Mouse (Mus musculus) cerebellum, adult 11 months (tissue): ENCODE results near the gene Insr.
"Not testable (repeated sequence)": the region's sequence is repeated elsewhere in the genome, so short reads cannot be mapped to it uniquely, and the experiment has no call there.

ENCODE experiments used
- DNase-seq: peaks from one replicate; pipeline ENCODE4 v3.0.0; 2022

The Insr gene

GRCm38 (mm10) chr8:3179930-3180329 is 99.5 kb downstream of the Insr start:
- DNase-seq: no peak

- no peak for DNase-seq
These were observed 102.0 kb downstream of the Insr start for GRCm38 (mm10) chr8:3177440-3177839.

GRCm38 (mm10) chr8:3172246-3172645 is 107.2 kb downstream of the Insr start:
- no peak for DNase-seq

GRCm38 (mm10) chr8:3146506-3146905 is 132.9 kb downstream of the Insr start:
- DNase-seq: no peak

- DNase-seq: not testable (repeated sequence)
These were observed 179.0 kb downstream of the Insr start for GRCm38 (mm10) chr8:3100416-3100815.
